Mouse (Mus musculus) brown adipose tissue, adult 24 weeks (tissue): ENCODE results near the gene Cdk17. TPM values are rescaled to one million over a fixed set of nuclear protein-coding genes. Genes with fewer than 3 reads are reported as not detected.

Experiments
- H3K27ac ChIP-seq: fragments of 200-500 bp; replicated peaks from 2 replicates; pipeline ENCODE4 v1.5.1; 2012; ENCODE audit warnings: low read depth, mild to moderate bottlenecking, low read length
- H3K4me1 ChIP-seq: fragments of 200-500 bp; 2 replicates; pipeline ENCODE4 v1.6.1; 2012; ENCODE audit warnings: low read length, mixed read lengths; ENCODE audit not compliant: control insufficient read depth, insufficient read depth, insufficient read length
- H3K4me3 ChIP-seq: fragments of 200-500 bp; 2 replicates; pipeline ENCODE4 v1.5.1; 2012; ENCODE audit warnings: low read depth, mild to moderate bottlenecking, low read length, moderate library complexity; ENCODE audit not compliant: insufficient read depth
- polyA plus RNA-seq: library from polyadenylated mRNA; stranded (reverse); fragments of >200 nt; gene quantifications from 2 replicates; pipeline ENCODE4 v1.2.4, GENCODE M21; 2012; ENCODE audit not compliant: missing spikeins, insufficient read depth, insufficient read length

Cdk17 gene
- polyA plus RNA-seq, 1 experiment = 23.6 TPM

DNA sequence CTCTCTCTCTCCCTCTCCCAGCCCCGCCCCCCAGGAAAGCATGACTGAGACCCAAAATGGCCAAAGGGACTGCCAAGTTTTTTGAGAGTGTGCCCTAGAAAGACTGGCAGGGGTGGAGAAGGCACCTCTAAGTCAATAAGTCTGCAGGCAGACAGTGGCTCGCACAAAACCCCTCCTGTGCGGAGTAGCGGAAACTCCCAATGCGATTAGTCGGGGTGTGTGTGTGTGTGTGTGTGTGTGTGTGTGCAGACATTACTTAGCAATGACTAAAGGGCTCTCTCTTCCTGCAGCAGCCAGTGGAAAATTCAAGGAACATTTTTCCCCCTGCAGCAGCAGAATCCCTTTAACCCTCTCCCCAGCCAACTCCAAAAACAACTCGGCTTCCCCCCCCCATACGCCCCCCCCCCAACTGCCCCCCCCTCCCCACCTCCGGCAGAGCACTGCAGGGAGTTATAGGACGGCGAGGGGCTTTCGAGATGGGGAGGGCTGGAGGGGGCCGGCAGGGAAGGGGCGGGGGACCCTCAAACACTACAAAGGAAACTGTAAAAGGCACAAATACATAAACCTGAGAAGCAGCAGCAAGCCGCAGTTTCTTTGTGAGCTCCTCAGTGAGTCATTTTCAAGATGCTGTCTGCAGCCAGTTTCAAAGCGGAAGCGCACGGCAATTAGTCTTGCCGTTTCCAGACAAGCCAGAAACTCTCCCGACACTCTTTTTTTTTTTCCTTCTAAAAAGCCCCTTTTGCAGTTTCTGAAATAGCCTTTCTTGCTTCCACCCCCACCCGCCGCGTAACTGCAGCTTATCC lies 148.7 kb downstream of the Cdk17 start:
- Histone ChIP-seq H3K27ac (peak overlapping the region; percentile 99), H3K4me1 (peaks cover 2% of the 10 kb centered on the region; the same call in 1 of the 2 replicates), H3K4me3 (peak overlapping the region; percentile 99)

DNA sequence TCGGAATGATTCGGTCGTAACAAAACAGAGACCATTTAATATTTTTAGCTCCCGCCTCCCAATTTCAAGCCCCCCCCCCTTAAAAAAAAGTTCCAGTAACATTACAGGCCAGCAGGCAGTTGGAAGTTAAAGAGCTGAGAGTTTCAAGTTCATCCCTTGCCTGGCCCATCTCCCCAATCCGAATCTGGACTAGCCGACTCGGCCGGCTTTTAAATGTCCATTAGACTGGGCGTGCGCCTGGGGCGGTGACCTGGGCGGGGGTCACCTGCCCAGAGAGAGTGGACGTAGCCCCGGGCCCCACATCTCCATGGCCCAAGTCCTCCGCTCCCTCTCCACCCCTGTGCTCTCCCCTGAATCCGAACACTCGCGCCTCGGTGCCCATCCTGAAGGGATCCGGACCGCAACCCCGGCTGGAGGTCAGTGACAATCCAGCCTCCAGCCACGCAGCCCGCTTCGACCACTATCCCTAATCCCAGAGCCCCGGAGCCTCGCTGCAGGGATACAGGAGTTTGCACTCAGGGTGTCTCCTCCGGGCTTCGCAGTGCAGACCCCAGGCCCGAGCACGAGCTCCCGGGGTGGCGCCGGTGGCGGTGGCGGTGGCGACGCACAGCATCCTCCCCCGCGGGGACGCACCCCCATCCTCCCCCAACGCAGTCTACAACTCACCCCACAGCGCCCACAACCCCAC lies 149.4 kb downstream of the Cdk17 start:
- Histone ChIP-seq H3K27ac (peak overlapping the region; percentile 99), H3K4me1 (peaks cover 2% of the 10 kb centered on the region; the same call in 1 of the 2 replicates), H3K4me3 (peak overlapping the region; percentile 99)

DNA sequence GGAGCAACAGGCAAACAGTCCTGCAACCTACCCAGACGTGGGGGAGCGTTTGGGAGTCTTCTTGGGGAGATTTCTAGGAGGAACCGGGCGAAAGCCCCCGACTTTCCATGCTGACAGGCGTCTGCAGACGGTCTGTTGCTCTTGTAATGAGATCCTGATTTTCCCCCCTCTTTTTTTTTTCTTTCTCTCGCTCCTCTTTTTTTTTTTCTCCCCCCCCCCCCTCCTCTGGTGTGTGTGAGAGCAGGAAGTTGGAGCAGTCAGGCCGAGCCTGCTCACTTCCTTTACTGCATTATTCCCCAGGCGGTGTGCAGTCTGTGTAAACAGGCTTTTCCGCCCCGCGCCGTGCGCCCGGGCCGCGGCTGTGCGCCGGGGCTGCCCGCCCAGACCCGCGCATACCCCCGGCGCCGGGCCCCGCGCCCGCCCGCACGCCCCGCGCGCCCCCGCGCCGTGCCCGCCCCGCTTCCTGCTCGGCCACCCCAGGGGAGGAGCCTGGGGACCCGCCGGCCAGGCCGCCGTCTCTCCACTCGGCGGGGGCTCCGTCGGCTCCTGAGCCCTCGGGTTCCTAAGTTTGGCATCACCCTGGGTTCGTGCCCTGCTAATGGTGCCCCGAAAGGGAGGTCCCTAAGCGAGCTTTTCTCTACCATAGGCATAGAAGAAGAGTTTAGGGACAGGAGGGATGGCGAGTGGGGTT lies 150.2 kb downstream of the Cdk17 start, which contains the start of gene Elk3:
Gene Elk3, minus strand, starts transcription at position 415 of the 691 bp plus-strand sequence.
- Histone ChIP-seq H3K4me3 (peak within 1 kb of the TSS; percentile 99), H3K4me1 (no peaks in the 10 kb centered on the region), H3K27ac (peak within 1 kb of the TSS; percentile 99)

DNA sequence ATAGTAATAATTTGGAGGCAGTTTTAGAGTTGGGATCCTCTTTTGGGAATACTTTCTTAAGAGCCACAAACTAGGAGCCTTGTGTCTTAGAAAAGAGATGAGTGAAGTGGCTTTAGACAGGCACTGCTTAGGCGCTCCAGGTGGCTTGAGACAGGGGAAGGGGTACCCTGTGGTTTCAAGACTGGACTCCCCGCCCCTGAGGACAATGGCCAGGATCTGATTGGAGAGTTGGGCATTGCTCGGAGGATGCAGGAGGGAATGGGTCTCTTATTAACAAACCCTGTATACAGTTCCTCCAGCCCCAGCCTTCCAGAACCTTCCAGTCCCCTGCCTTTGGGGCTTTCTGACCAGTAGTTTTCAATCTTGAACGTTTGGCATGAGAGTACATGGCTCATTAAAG lies 150.9 kb downstream of the Cdk17 start:
- peak overlapping the region; percentile 95 for H3K27ac ChIP-seq
- no peaks in the 10 kb centered on the region for H3K4me1 ChIP-seq
- H3K4me3 ChIP-seq = peak overlapping the region; percentile 8; the same call in 1 of the 2 replicates

Other genes starting within 250 kb of the Cdk17 start
- gene Cfap54, start 79.3 kb upstream of the Cdk17 start, polyA plus RNA-seq = 1.3 and 2.8 TPM in 2 replicates
- 8.0 and 14.4 TPM in 2 replicates for gene Elk3, start 150.3 kb downstream of the Cdk17 start, polyA plus RNA-seq